Mouse (Mus musculus) kidney, postnatal 14 days (tissue): ENCODE measurements around the gene Tada3.
A peak's percentile ranks its signal among the peaks of the same experiment; 100 is the strongest.
"Not testable (repeated sequence)": the region's sequence is repeated elsewhere in the genome, so short reads cannot be mapped to it uniquely, and the experiment has no call there.

Experiments
- DNase-seq: peaks from one replicate; pipeline ENCODE4 v3.0.0; 2022; ENCODE audit warnings: mixed read lengths

The Tada3 gene

GRCm38 (mm10) chr6:113342297-113342696 is 35.4 kb downstream of the Tada3 start:
- no peak for DNase-seq

GRCm38 (mm10) chr6:113341574-113341973 is 36.1 kb downstream of the Tada3 start:
- no peak for DNase-seq

GRCm38 (mm10) chr6:113336852-113337620 is 40.6 kb downstream of the Tada3 start:
- peak; percentile 54 for DNase-seq

- DNase-seq = no peak
These were observed 43.5 kb downstream of the Tada3 start for GRCm38 (mm10) chr6:113334216-113334615.

- DNase-seq = peak; percentile 90
These were observed 44.3 kb downstream of the Tada3 start for GRCm38 (mm10) chr6:113333137-113333950.

- not testable (repeated sequence) for DNase-seq
These were observed 44.9 kb downstream of the Tada3 start for GRCm38 (mm10) chr6:113332734-113333133.

- DNase-seq = no peak
These were observed 46.0 kb downstream of the Tada3 start for GRCm38 (mm10) chr6:113331721-113332120.

GRCm38 (mm10) chr6:113330547-113330946 is 47.1 kb downstream of the Tada3 start:
- DNase-seq = no peak

- DNase-seq = no peak
These were observed 48.3 kb downstream of the Tada3 start for GRCm38 (mm10) chr6:113329396-113329795.

- peak; percentile 99 for DNase-seq
These were observed 51.0 kb downstream of the Tada3 start, which contains the start of gene Ogg1 for GRCm38 (mm10) chr6:113326533-113327315. Gene Ogg1 (plus strand): TSS chr6:113326972.
